Mouse (Mus musculus): ENCODE data around the gene Arfip1. TPM values are rescaled to one million over a fixed set of nuclear protein-coding genes. Genes with fewer than 3 reads are reported as not detected.
"Not testable (repeated sequence)": the region's sequence is repeated elsewhere in the genome, so short reads cannot be mapped to it uniquely, and the experiment has no call there.

The Arfip1 gene
- polyA plus RNA-seq, 1 experiment from 2014 or later, result 28.9 TPM

DNA sequence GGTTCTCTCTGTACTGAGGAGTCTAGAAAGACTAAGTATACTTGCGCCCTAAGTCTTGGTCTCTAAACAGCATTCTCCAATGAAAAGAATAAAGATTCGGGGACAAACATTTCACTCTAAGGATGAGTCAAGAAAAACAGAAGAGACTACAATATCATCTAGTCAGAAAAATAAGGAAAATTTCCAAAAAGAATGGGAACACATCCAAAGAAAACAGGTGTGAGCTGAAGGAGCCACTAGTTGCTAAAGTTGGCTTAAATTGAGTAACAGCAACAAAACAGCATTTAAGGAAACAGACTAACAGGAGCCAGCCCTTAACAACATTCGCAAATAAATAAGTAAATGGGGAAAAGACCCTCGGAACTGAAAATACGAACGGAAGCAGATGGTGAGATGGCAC lies 13.9 kb downstream of the Arfip1 start:
- H3K9me3 ChIP-seq, result no peaks in the 10 kb centered on the region

DNA sequence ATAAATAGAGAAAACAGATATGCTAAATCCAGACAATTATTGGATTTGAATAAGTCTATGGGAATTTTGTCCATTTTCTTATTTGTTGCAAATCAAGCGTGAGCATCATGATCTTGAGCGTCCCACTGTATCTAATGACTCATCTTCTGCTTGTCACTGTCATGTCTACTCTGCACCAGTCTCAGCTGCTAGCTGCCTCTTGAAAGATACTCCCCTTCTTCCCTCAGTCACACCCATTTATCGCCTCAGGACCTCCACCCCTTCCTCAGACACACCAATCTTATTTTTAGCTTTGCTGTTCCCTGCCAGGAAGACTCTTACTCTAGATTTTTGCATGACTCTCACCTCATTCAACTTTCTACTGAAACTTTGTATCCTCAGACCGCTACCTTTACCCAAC lies 19.0 kb downstream of the Arfip1 start:
- Histone ChIP-seq H3K27me3 (no peaks in the 10 kb centered on the region), H3K4me1 (replicated peaks) (peaks cover 2% of the 10 kb centered on the region; the same call in 1 of the 2 replicates), H3K9me3 (no peaks in the 10 kb centered on the region), H3K27ac (replicated peaks) (no peak overlapping the region), H3K9ac (no peak overlapping the region), H3K4me2 (no peak overlapping the region), H3K4me3 (no peak overlapping the region), H3K36me3 (no peaks in the 10 kb centered on the region)
- 93% methylated on average over 4 of the region's 4 CpGs for WGBS
- ATAC-seq (ENCODE audit: low read depth), result no peak

More for the DNA sequence above, 13.9 kb downstream of the Arfip1 start:
- H3K36me3 ChIP-seq, result no peaks in the 10 kb centered on the region
- H3K4me2 ChIP-seq, result no peak overlapping the region
- 0 out of 2 replicates have a peak, but pooled peaks cover 9% of the 10 kb centered on the region for H3K4me1 ChIP-seq (replicated peaks)
- H3K27ac ChIP-seq (replicated peaks), result no peak overlapping the region
- no peak overlapping the region for H3K9ac ChIP-seq
- H3K27me3 ChIP-seq, result no peaks in the 10 kb centered on the region
- ATAC-seq (ENCODE audit: low read depth), result no peak
- 93% methylated on average over 6 of the region's 6 CpGs for WGBS
- no peak overlapping the region for H3K4me3 ChIP-seq

DNA sequence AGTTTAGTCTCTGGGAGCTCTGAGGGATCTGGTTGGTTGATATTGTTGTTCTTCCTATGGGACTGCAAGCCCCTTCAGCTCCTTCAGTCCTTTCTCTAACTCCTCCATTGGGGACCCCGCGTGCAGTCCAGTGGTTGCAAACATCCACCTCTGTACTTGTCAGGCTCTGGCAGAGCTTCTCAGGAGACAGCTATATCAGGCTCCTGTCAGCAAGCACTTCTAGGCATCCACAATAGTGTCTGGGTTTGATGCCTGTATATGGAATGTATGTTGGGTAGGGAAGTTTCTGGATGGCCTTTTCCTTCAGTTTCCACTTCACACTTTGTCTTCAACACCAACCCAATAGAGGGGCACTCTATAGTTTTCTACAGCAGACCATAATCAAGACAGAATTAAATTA lies 19.5 kb downstream of the Arfip1 start:
- not testable (repeated sequence) for H3K4me3 ChIP-seq; H3K9me3 ChIP-seq; H3K4me2 ChIP-seq; H3K36me3 ChIP-seq; ATAC-seq (ENCODE audit: low read depth); H3K4me1 ChIP-seq (replicated peaks); H3K27me3 ChIP-seq; H3K27ac ChIP-seq (replicated peaks); H3K9ac ChIP-seq
- 90% methylated on average over 2 of the region's 2 CpGs for WGBS

DNA sequence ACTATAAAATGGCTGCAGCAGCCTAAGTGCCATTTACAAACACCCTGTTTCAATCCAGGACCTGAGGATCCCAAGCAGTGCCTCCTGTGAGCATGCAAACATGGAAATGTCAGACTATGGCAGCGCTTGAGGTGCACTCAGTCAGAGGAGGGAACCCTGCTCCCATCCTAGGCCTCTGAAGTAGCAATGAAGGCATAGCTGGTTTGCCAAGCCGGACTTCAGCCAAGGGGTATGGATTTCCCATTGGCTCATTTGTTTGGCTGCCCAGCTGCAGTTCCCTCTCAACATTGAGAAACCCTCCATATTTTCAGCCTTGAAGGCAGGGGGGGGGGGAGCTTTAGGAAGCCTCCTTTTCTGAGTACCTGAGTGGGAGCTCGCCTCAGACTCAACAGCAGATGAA lies 24.1 kb downstream of the Arfip1 start:
- Histone ChIP-seq H3K27ac (replicated peaks) (no peak overlapping the region), H3K27me3 (no peaks in the 10 kb centered on the region), H3K9me3 (no peaks in the 10 kb centered on the region), H3K36me3 (no peaks in the 10 kb centered on the region), H3K4me2 (no peak overlapping the region), H3K4me1 (replicated peaks) (peaks cover 3% of the 10 kb centered on the region; the same call in 1 of the 2 replicates), H3K4me3 (no peak overlapping the region), H3K9ac (no peak overlapping the region)
- 94% methylated on average over 3 of the region's 3 CpGs for WGBS
- no peak for ATAC-seq (ENCODE audit: low read depth)

DNA sequence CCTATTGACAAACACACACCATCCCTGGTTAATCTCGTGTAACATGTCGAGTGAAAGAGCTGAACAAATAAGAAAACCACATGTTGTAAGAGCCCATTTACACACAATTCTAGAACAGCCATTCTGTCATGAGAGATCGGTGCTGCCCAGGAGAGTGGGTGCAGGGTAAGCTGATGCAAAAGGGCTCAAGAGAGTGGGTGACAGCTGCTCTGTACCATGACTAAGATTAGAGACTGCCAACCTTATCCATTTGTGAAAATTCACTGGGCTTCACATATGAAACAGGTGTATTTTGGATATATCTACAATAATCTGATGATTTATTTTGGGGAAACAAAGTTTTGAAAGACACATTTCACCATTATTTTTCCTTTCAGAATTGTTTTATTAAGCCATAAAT lies 26.6 kb downstream of the Arfip1 start:
- Histone ChIP-seq H3K4me2 (no peak overlapping the region), H3K27ac (replicated peaks) (no peak overlapping the region), H3K4me1 (replicated peaks) (0 out of 2 replicates have a peak, but pooled peaks cover 3% of the 10 kb centered on the region), H3K27me3 (no peaks in the 10 kb centered on the region), H3K4me3 (no peak overlapping the region), H3K9ac (no peak overlapping the region), H3K36me3 (no peaks in the 10 kb centered on the region), H3K9me3 (no peaks in the 10 kb centered on the region)
- 81% methylated on average over 3 of the region's 3 CpGs for WGBS
- ATAC-seq (ENCODE audit: low read depth), result no peak

DNA sequence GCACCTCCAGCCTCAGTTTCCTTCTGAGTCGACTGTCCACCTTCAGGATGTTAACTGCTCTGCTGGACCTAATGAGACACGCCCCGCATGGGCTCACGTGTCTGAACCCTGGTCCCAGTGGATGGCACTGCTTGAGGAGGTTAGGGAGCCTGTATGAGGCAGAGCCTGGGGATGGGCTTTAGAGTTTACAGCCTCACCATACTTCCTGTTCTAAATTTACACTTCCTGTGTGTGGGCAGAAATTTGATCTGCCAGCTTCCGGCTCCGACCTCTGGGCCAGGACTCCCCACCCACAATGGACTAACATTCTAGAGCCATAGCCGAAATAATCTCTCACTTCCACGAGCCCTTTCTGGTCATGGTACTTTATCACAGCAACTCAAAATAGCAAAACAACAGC lies 35.2 kb downstream of the Arfip1 start:
- H3K4me3 ChIP-seq, result no peak overlapping the region
- 77% methylated on average over 8 of the region's 8 CpGs for WGBS
- H3K4me2 ChIP-seq, result no peak overlapping the region
- no peaks in the 10 kb centered on the region for H3K9me3 ChIP-seq
- no peaks in the 10 kb centered on the region for H3K36me3 ChIP-seq
- no peak overlapping the region for H3K27ac ChIP-seq (replicated peaks)
- H3K4me1 ChIP-seq (replicated peaks), result no peaks in the 10 kb centered on the region
- ATAC-seq (ENCODE audit: low read depth), result no peak
- H3K9ac ChIP-seq, result no peak overlapping the region
- no peaks in the 10 kb centered on the region for H3K27me3 ChIP-seq

DNA sequence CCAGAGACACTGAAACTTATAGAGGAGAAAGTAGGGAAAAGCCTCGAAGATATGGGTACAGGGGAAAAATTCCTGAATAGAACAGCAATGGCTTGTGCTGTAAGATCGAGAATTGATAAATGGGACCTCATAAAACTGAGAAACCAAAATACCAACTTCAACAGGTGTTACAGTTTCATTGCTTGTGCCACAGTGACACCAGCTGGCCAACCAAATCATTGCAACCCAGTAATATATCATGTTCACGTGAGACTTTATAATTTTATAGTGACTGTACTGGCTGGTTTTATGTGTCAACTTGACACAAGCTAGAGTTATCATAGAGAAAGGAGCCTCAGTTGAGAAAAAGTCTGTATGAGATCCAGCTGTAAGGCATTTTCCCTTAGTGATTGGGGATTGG lies 40.0 kb downstream of the Arfip1 start:
- not testable (repeated sequence) for ATAC-seq (ENCODE audit: low read depth); H3K9me3 ChIP-seq; H3K27ac ChIP-seq (replicated peaks); H3K4me1 ChIP-seq (replicated peaks); H3K4me3 ChIP-seq; H3K27me3 ChIP-seq; H3K4me2 ChIP-seq; H3K9ac ChIP-seq; H3K36me3 ChIP-seq
- 19% methylated on average over 3 of the region's 3 CpGs for WGBS

DNA sequence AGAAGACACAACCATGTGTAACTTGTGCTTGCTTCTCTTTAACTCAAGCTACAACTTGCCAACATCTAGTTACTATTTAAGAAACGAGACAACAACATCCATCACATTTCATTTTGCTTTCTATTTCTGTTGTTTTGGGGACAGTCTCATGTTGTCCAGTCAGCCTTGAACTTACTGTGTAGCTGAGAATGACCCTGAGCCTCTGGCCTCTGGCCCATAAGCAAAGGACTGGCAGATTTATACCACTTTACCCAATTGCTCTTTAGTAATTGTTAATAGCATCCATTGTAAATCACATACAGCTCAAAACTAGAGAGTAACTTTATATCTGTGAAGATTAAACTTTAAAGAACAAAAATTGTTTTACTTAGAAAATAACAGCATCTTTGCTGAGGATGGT lies 40.5 kb downstream of the Arfip1 start:
- H3K27me3 ChIP-seq, result no peaks in the 10 kb centered on the region
- no peak overlapping the region for H3K9ac ChIP-seq
- no peaks in the 10 kb centered on the region for H3K4me1 ChIP-seq (replicated peaks)
- no peaks in the 10 kb centered on the region for H3K36me3 ChIP-seq
- no peak overlapping the region for H3K4me3 ChIP-seq
- H3K4me2 ChIP-seq, result no peak overlapping the region
- no peak for ATAC-seq (ENCODE audit: low read depth)
- H3K27ac ChIP-seq (replicated peaks), result no peak overlapping the region
- no peaks in the 10 kb centered on the region for H3K9me3 ChIP-seq
- WGBS, result 64% methylated on average over 1 of the region's 1 CpGs

DNA sequence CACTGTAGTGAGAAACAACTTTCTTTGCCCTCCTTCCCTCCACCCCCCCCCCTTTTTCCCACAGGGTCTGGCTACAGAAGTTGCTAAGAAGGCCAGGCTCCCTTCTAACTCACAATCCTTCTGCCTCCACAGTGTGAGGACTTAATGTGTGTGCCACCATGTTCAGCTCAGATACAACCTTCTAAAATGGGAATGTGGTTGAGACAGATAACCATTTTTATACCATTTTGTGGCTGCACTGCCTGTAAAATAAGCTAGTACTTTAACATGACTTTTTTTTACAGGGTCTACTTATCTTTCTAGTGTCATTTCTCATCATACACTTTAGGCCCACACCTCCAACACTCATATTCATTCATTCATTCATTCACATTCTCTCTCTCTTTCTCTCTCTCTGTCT lies 41.8 kb downstream of the Arfip1 start:
- Histone ChIP-seq H3K9ac (no peak overlapping the region), H3K4me2 (no peak overlapping the region), H3K4me3 (no peak overlapping the region), H3K27me3 (no peaks in the 10 kb centered on the region), H3K36me3 (no peaks in the 10 kb centered on the region), H3K9me3 (no peaks in the 10 kb centered on the region), H3K27ac (replicated peaks) (no peak overlapping the region), H3K4me1 (replicated peaks) (no peaks in the 10 kb centered on the region)
- ATAC-seq (ENCODE audit: low read depth), result no peak

DNA sequence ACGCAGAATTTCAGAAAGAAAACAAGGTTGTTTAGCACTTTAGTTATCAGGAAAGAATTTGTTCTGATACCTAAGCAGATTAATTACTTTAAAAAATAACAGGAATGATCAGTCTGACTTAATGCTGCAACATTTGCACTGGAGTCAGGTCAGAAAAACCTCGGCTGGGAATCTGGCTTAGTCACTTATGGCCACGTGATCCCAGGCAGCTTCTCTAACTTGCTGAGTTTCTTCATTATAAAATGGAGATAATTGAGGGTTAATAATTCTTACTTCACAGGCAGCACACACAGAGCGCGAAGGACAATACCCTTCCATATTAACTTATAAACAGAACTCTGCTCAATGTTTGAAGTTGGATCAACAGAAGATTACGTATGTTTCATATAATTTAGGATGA lies 45.4 kb downstream of the Arfip1 start:
- Histone ChIP-seq H3K9ac (no peak overlapping the region), H3K4me1 (replicated peaks) (no peaks in the 10 kb centered on the region), H3K27ac (replicated peaks) (no peak overlapping the region), H3K27me3 (no peaks in the 10 kb centered on the region), H3K36me3 (no peaks in the 10 kb centered on the region), H3K4me3 (no peak overlapping the region), H3K9me3 (no peaks in the 10 kb centered on the region), H3K4me2 (no peak overlapping the region)
- WGBS, result 81% methylated on average over 6 of the region's 6 CpGs
- no peak for ATAC-seq (ENCODE audit: low read depth)

DNA sequence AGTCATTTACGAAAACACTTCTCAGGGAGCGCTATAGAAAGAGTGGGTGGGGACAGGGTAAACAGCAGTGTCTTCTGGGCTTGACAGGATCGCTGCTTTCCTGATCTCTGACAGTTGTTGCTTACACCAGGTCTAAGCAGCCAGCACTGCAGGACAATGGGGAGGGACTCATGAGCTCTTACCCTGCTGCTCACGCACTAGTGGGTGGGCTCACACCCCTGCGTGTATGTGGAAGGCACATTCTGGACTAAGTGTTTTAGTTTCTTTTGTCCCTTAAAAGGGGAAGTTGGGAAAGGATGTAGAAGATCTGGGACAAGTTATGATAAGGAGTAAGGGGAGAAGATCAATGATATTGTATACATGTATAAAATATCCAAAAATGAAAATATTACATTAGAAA lies 49.2 kb downstream of the Arfip1 start:
- Histone ChIP-seq H3K27me3 (no peaks in the 10 kb centered on the region), H3K27ac (replicated peaks) (no peak overlapping the region), H3K36me3 (no peaks in the 10 kb centered on the region), H3K4me1 (replicated peaks) (no peaks in the 10 kb centered on the region), H3K4me2 (no peak overlapping the region), H3K4me3 (no peak overlapping the region), H3K9me3 (no peaks in the 10 kb centered on the region), H3K9ac (no peak overlapping the region)
- 78% methylated on average over 5 of the region's 5 CpGs for WGBS
- no peak for ATAC-seq (ENCODE audit: low read depth)

DNA sequence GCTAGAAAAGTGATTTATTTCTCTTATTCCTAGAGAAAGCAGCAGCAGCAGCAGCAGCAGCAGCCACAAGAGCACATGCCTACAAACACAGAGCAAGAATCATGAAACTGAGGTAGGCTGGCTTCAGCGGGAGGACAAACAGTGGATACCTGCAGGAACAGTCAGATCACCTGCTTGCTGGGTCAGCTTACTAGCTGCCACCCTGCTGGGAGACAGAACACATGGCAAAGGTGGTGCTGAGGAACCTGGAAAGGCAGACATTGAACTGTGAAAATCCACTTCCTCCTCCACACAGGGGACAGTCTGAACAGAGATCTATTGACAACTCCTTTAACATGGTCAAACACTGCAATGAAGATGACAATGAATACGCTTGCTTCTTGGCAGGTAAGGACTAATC lies 53.4 kb downstream of the Arfip1 start:
- Histone ChIP-seq H3K27me3 (no peaks in the 10 kb centered on the region), H3K9me3 (no peaks in the 10 kb centered on the region), H3K36me3 (no peaks in the 10 kb centered on the region), H3K4me1 (replicated peaks) (0 out of 2 replicates have a peak, but pooled peaks cover 5% of the 10 kb centered on the region), H3K9ac (no peak overlapping the region), H3K4me3 (no peak overlapping the region), H3K27ac (replicated peaks) (no peak overlapping the region), H3K4me2 (no peak overlapping the region)
- ATAC-seq (ENCODE audit: low read depth), result no peak
- 88% methylated on average over 2 of the region's 2 CpGs for WGBS

DNA sequence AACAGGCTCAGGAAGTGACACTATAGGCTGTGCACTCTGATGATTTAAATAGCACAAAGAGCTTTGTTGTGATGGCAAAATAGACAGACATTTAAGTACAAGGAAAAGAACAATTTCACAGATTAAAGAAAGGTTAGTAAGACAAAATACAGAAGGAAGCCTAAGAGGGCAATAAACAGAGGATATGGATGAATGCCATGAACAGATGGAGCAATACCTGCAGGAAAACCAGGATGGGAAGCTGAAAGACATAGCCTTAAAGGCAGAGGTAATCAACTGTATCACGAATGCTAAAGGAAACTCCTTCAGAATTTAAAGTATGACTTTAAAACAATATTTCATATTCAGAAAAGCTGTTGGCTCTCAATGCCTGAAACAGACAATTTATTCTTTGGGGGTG lies 57.5 kb downstream of the Arfip1 start:
- Histone ChIP-seq H3K4me3 (no peak overlapping the region), H3K27ac (replicated peaks) (no peak overlapping the region), H3K9ac (no peak overlapping the region), H3K9me3 (no peaks in the 10 kb centered on the region), H3K4me2 (no peak overlapping the region), H3K36me3 (no peaks in the 10 kb centered on the region), H3K4me1 (replicated peaks) (0 out of 2 replicates have a peak, but pooled peaks cover 5% of the 10 kb centered on the region), H3K27me3 (no peaks in the 10 kb centered on the region)
- no peak for ATAC-seq (ENCODE audit: low read depth)
- 76% methylated on average over 1 of the region's 1 CpGs for WGBS

All from neural tube, embryonic 13.5 days (tissue).